Mouse (Mus musculus) midbrain, postnatal 0 days (tissue): ENCODE measurements around the gene Hhatl. TPM values are rescaled to one million over a fixed set of nuclear protein-coding genes. Genes with fewer than 3 reads are reported as not detected.

Source experiments
- ATAC-seq: fragments of 200-750 bp; cut with Nextera tagmentation; 2 replicates; pipeline ENCODE4 v1.8.0; 2017; ENCODE audit warnings: moderate number of reproducible peaks, mild to moderate bottlenecking, moderate TSS enrichment, moderate library complexity; ENCODE audit not compliant: low FRiP score
- DNase-seq: peaks from one replicate; pipeline ENCODE4 v3.0.0-alpha.2; 2015; ENCODE audit warnings: low spot score
- H3K27ac ChIP-seq: fragments of 300-500 bp; sonication (generic); 2 replicates; pipeline ENCODE4 v1.5.1; 2014; ENCODE audit warnings: low read depth, mild to moderate bottlenecking, low read length, mixed read lengths
- H3K27me3 ChIP-seq: fragments of 300-500 bp; sonication (generic); 2 replicates; pipeline ENCODE4 v1.6.1; 2014; ENCODE audit warnings: low read length, control low read depth, mixed read lengths; ENCODE audit not compliant: insufficient read depth
- H3K36me3 ChIP-seq: fragments of 300-500 bp; sonication (generic); 2 replicates; pipeline ENCODE4 v1.6.1; 2014; ENCODE audit warnings: low read length, control low read depth, mixed read lengths; ENCODE audit not compliant: insufficient read depth
- H3K4me1 ChIP-seq: fragments of 300-500 bp; sonication (generic); 2 replicates; pipeline ENCODE4 v1.6.1; 2014; ENCODE audit warnings: mild to moderate bottlenecking, control low read depth, antibody characterized with exemption, low read length, mixed read lengths; ENCODE audit not compliant: insufficient read depth
- H3K4me2 ChIP-seq: fragments of 300-500 bp; sonication (generic); 2 replicates; pipeline ENCODE4 v1.6.1; 2014; ENCODE audit warnings: low read depth, mild to moderate bottlenecking, low read length, mixed read lengths; ENCODE audit not compliant: poor library complexity, severe bottlenecking
- H3K4me3 ChIP-seq: fragments of 300-500 bp; sonication (generic); 2 replicates; pipeline ENCODE4 v1.5.1; 2014; ENCODE audit warnings: low read depth, mild to moderate bottlenecking, low read length, moderate library complexity
- H3K9ac ChIP-seq: fragments of 300-500 bp; sonication (generic); replicated peaks from 2 replicates; pipeline ENCODE4 v1.6.1; 2014; ENCODE audit warnings: mild to moderate bottlenecking, low read length, moderate library complexity, mixed read lengths; ENCODE audit not compliant: poor library complexity, severe bottlenecking
- H3K9me3 ChIP-seq: fragments of 300-500 bp; sonication (generic); 2 replicates; pipeline ENCODE4 v1.6.1; 2016; ENCODE audit warnings: low read length, control low read depth
- CTCF ChIP-seq: IDR thresholded peaks from 2 replicates; pipeline ENCODE4 v1.5.1; 2016; ENCODE audit warnings: antibody characterized with exemption, mild to moderate bottlenecking
- WGBS: fragments of 180-500 bp; shearing (Covaris S2); extraction: QIAGEN DNeasy Blood & Tissue Kit; methylation state at CpG from one replicate; pipeline ENCODE4 v1.1.7; 2014; 5-methylcytosine and 5-hydroxymethylcytosine counted together
- polyA plus RNA-seq: library from polyadenylated mRNA; unstranded; fragments of >200 nt; fragmentation: Nextera tagmentation; extraction: Ambion mirVana; gene quantifications from 2 replicates; pipeline ENCODE4 v1.2.1, GENCODE M21; 2015
- total RNA-seq: library from RNA; depleted of rRNA; stranded (reverse); fragments of >200 nt; gene quantifications from 2 replicates; pipeline ENCODE4 v1.2.3, GENCODE M21; 2014

Gene Hhatl
- total and polyA plus RNA-seq, 2 experiments from 2014 or later = 0.99 to 1.5 TPM

DNA sequence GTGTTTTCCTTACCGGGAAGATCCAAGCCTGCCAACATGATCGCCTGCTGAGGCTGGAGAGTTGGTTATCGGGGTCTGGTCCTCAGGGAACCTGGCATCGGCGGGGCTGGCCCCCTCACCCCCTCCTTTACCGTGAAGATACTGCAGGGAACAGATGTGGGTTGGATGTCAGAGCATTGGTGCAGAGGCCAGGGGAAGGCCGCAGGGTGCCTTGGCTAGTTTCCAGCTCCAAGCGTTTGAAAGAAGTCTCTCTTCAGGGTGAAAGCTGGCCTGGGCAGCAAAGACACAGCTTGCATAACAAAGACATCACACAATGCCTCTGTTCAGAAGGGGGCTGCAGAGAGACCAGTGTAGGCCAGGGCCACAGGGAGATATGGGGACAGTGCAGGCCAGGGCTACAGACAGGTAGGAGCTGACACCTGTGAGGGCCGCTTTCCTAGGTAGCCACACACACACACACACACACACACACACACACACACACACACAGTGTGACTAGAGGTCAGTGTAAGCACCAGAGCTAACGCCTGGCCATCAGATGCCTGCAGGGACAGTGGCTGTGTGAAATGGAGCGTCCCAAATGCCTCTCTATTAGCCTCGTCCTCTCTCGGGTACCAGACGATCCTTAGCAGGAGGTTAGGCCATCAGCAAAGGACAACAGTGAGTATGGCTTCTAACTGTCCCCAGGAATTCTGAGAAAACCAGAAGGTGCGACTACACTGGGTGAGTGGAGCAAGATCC, 17.9 kb upstream of the Hhatl start:
- H3K9ac ChIP-seq = 0 out of 2 replicates have a peak overlapping the region, but pooled peaks have one; percentile 19
- 20% methylated on average over 15 of the region's 15 CpGs for WGBS
- DNase-seq (peak; percentile 76), ATAC-seq (peak; percentile 48)
- H3K27me3 ChIP-seq = no peaks in the 10 kb centered on the region
- peaks cover 5% of the 10 kb centered on the region; the same call in 1 of the 2 replicates for H3K4me1 ChIP-seq
- no peaks in the 10 kb centered on the region for H3K9me3 ChIP-seq
- H3K4me2 ChIP-seq = no peak overlapping the region
- H3K4me3 ChIP-seq = no peak overlapping the region
- H3K36me3 ChIP-seq = no peaks in the 10 kb centered on the region
- no peak overlapping the region for H3K27ac ChIP-seq
- no peak for TF ChIP-seq CTCF

GRCm38 (mm10) chr9:121808511-121808910, 16.2 kb upstream of the Hhatl start:
- no peak overlapping the region for H3K27ac ChIP-seq

DNA sequence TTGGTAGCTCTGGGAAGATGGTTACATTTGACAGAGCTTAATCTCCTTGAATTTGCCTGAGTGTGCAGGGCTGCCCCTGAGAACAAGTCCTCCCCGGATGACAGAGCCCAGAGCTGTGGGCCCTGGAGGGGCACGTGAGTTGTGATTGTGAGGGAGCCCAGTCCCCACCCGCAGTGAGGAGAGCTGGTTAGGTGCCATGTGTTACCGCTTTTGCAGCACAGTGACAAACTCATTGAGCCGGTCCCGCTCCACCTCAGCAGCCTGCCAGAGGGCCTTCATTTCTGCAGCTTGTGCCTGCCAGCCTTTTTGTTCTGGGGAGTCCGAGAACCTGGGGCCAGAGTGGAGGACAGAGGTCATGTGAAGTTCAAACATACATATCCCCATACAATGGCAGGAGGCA, 15.6 kb upstream of the Hhatl start:
- H3K9ac ChIP-seq = no peak overlapping the region
- 72% methylated on average over 7 of the region's 7 CpGs for WGBS
- no peak for ATAC-seq
- no peaks in the 10 kb centered on the region for H3K9me3 ChIP-seq
- no peak overlapping the region for H3K4me2 ChIP-seq
- no peak overlapping the region for H3K27ac ChIP-seq
- no peak overlapping the region for H3K4me3 ChIP-seq
- H3K36me3 ChIP-seq = no peaks in the 10 kb centered on the region
- peak; percentile 24 for DNase-seq
- TF ChIP-seq CTCF = no peak
- H3K27me3 ChIP-seq = no peaks in the 10 kb centered on the region
- H3K4me1 ChIP-seq = peaks cover 5% of the 10 kb centered on the region; the same call in 1 of the 2 replicates

More at GRCm38 (mm10) chr9:121808511-121808910, 16.2 kb upstream of the Hhatl start:
- Histone ChIP-seq H3K4me2 (no peak overlapping the region), H3K9me3 (no peaks in the 10 kb centered on the region), H3K4me3 (no peak overlapping the region), H3K4me1 (peaks cover 5% of the 10 kb centered on the region; the same call in 1 of the 2 replicates), H3K9ac (no peak overlapping the region), H3K27me3 (no peaks in the 10 kb centered on the region), H3K36me3 (no peaks in the 10 kb centered on the region)
- whole genome bisulfite sequencing = 36% methylated on average over 3 of the region's 3 CpGs
- ATAC-seq (no peak; the same call in 1 of the 2 replicates), DNase-seq (no peak)
- TF ChIP-seq CTCF = no peak

DNA sequence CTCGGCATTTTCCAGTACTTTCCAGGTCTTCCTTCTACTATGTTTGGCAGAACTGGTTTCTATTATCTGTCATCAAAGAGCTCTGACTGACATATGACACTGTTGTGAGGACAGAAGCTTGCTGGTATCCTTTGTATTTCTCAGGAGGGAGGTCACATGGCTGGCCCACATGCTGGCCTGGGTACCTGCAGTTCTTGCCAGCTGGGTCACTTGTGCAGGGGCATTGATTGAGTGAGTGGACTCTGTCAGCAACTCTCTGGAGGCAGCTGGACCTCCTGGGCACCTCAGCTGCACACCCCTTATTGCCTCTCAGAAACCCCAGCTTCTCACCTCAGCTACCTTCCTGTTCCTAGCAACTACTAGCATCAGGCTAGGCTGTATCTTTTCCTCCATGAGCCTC, 15.2 kb upstream of the Hhatl start:
- H3K9me3 ChIP-seq = no peaks in the 10 kb centered on the region
- no peak overlapping the region for H3K4me2 ChIP-seq
- H3K4me1 ChIP-seq = peaks cover 5% of the 10 kb centered on the region; the same call in 1 of the 2 replicates
- WGBS = 60% methylated on average over 1 of the region's 1 CpGs
- no peak overlapping the region for H3K9ac ChIP-seq
- ATAC-seq = no peak
- no peaks in the 10 kb centered on the region for H3K36me3 ChIP-seq
- H3K27ac ChIP-seq = no peak overlapping the region
- DNase-seq = no peak
- no peak overlapping the region for H3K4me3 ChIP-seq
- no peak for TF ChIP-seq CTCF
- no peaks in the 10 kb centered on the region for H3K27me3 ChIP-seq

DNA sequence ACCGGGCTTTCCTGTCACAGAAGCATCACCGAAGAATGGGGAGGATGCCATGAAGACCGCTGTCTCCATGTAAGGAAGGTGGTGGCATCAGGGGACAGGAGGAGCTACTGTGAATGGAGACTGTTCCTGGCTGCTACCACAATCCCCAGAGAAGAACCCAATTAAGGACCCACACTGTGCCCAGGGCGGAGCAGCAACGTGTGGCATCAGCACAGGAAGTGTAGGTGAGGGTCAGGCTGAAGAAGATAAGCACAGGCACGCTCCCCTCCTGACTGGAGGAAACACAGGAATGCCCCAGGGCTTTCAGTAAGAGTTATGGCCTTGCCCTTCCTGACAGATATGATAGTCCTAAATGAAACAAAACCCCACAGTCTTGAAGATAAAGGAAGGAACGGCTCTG, 10.4 kb upstream of the Hhatl start:
- H3K27me3 ChIP-seq = no peaks in the 10 kb centered on the region
- TF ChIP-seq CTCF = no peak
- ATAC-seq = no peak

GRCm38 (mm10) chr9:121798887-121799520, 6.7 kb upstream of the Hhatl start:
- DNase-seq (no peak), ATAC-seq (no peak)
- Histone ChIP-seq H3K9ac (no peak overlapping the region), H3K27me3 (no peaks in the 10 kb centered on the region), H3K27ac (no peak overlapping the region), H3K4me1 (no peaks in the 10 kb centered on the region), H3K36me3 (no peaks in the 10 kb centered on the region), H3K4me2 (no peak overlapping the region), H3K9me3 (no peaks in the 10 kb centered on the region), H3K4me3 (no peak overlapping the region)
- 38% methylated on average over 6 of the region's 6 CpGs for WGBS
- TF ChIP-seq CTCF = no peak

More for the DNA sequence above, 10.4 kb upstream of the Hhatl start:
- no peak for DNase-seq
- Histone ChIP-seq H3K4me3 (no peak overlapping the region), H3K9ac (no peak overlapping the region), H3K4me2 (no peak overlapping the region), H3K27ac (no peak overlapping the region), H3K36me3 (no peaks in the 10 kb centered on the region), H3K4me1 (no peaks in the 10 kb centered on the region), H3K9me3 (no peaks in the 10 kb centered on the region)
- 83% methylated on average over 7 of the region's 7 CpGs for WGBS
